Mouse (Mus musculus) lung, adult 2 months (tissue): ENCODE measurements around the gene Dchs2.

Experiments
- CTCF ChIP-seq: fragments of 200-500 bp; IDR thresholded peaks from 2 replicates; pipeline ENCODE4 v1.5.1; 2011; ENCODE audit warnings: mild to moderate bottlenecking, low read length, control low read depth; ENCODE audit not compliant: insufficient read depth
- POLR2A ChIP-seq: fragments of 200-500 bp; IDR thresholded peaks from 2 replicates; pipeline ENCODE4 v1.6.1; 2011; ENCODE audit warnings: low read depth, mild to moderate bottlenecking, control low read depth, low read length, borderline replicate concordance; ENCODE audit errors: extremely low read depth

DNA sequence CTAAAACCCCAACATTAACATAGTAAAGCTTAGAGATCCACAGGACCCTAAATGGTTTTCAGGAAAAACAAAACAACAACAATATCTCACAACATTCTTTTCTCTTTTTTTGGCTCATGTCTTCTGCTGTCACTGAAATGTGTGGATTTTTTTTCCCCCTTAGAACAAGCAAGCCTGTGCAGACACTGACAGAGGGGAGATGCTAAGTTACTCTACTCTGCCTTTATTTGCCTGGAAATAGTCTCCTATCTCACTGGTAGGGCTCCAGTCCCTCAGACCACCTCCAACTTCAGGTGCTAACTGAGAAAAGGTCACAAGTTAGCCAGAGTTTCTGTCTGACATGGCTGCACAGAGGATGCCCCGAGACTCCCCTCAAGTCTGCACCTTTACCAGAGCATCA is 28.6 kb upstream of the Dchs2 start:
- TF ChIP-seq CTCF (no peak), POLR2A (no peak)
